Mouse (Mus musculus) heart, postnatal 0 days (tissue): Measurements from ENCODE around the gene Rap2c.

Experiments used
- CTCF ChIP-seq: IDR thresholded peaks from 2 replicates; pipeline ENCODE4 v1.5.1; 2016; ENCODE audit warnings: antibody characterized with exemption, control low read depth, low read depth
- EP300 ChIP-seq: IDR thresholded peaks from 2 replicates; pipeline ENCODE4 v1.6.1; 2016; ENCODE audit warnings: antibody characterized with exemption, low read depth

DNA sequence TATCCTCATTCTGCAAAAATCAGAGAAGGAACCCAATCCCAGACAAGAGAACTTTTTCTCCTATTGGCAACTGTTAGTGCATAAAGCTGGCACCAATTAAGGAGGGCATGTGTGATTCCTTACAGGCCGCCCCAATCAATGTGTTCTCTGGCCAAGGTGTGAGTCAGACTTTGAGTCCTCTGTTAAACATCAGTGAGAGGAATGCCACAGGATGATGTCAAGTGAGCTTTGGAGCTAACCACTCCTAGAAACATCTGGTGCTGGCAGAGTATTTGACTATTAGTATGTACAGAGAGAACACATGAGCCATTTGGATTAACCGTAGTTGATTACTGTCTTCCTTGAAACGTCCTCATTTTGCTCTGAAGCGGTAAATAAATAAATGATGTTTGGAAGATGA lies 40.9 kb upstream of the Rap2c start:
- TF ChIP-seq CTCF: no peak
- no peak for TF ChIP-seq EP300
